Mouse (Mus musculus) intestine, postnatal 0 days (tissue): ENCODE measurements around the gene Coq4. TPM values are rescaled to one million over a fixed set of nuclear protein-coding genes. Genes with fewer than 3 reads are reported as not detected.

Source experiments
- ATAC-seq: fragments of 200-750 bp; cut with Nextera tagmentation; 2 replicates; pipeline ENCODE4 v1.8.0; 2017; ENCODE audit warnings: mild to moderate bottlenecking, moderate TSS enrichment, moderate library complexity
- H3K27ac ChIP-seq: fragments of 300-500 bp; sonication (generic); 2 replicates; pipeline ENCODE4 v1.5.1; 2014; ENCODE audit warnings: mild to moderate bottlenecking, low read depth, low read length, moderate library complexity
- H3K27me3 ChIP-seq: fragments of 300-500 bp; sonication (generic); replicated peaks from 2 replicates; pipeline ENCODE4 v1.6.1; 2014; ENCODE audit warnings: low read length, mixed read lengths; ENCODE audit not compliant: control insufficient read depth, insufficient read depth
- H3K36me3 ChIP-seq: fragments of 300-500 bp; sonication (generic); 2 replicates; pipeline ENCODE4 v1.6.1; 2014; ENCODE audit warnings: mild to moderate bottlenecking, moderate library complexity; ENCODE audit not compliant: control insufficient read depth, insufficient read depth
- H3K4me1 ChIP-seq: fragments of 300-500 bp; sonication (generic); replicated peaks from 2 replicates; pipeline ENCODE4 v1.6.1; 2014; ENCODE audit warnings: antibody characterized with exemption, low read length, mixed read lengths; ENCODE audit not compliant: control insufficient read depth, insufficient read depth
- H3K4me2 ChIP-seq: fragments of 300-500 bp; sonication (generic); replicated peaks from 2 replicates; pipeline ENCODE4 v1.6.1; 2014; ENCODE audit warnings: low read depth, mild to moderate bottlenecking, moderate library complexity
- H3K4me3 ChIP-seq: fragments of 300-500 bp; sonication (generic); 2 replicates; pipeline ENCODE4 v1.5.1; 2014; ENCODE audit warnings: low read depth, low read length
- H3K9ac ChIP-seq: fragments of 300-500 bp; sonication (generic); 2 replicates; pipeline ENCODE4 v1.6.1; 2014; ENCODE audit warnings: mild to moderate bottlenecking, low read depth, low read length
- H3K9me3 ChIP-seq: fragments of 300-500 bp; sonication (generic); 2 replicates; pipeline ENCODE4 v1.6.1; 2016; ENCODE audit warnings: mixed run types; ENCODE audit not compliant: control insufficient read depth
- CTCF ChIP-seq: sonication (generic); IDR thresholded peaks from 2 replicates; pipeline ENCODE4 v1.5.1; 2016; ENCODE audit warnings: low read depth, mild to moderate bottlenecking, control low read depth, antibody characterized with exemption, moderate library complexity
- WGBS: fragments of 180-500 bp; shearing (Covaris S2); extraction: QIAGEN DNeasy Blood & Tissue Kit; methylation state at CpG from one replicate; pipeline ENCODE4 v1.1.7; 2014; 5-methylcytosine and 5-hydroxymethylcytosine counted together
- polyA plus RNA-seq: library from polyadenylated mRNA; unstranded; fragments of >200 nt; fragmentation: Nextera tagmentation; extraction: Ambion mirVana; gene quantifications from 2 replicates; pipeline ENCODE4 v1.2.1, GENCODE M21; 2015

Gene Coq4
- 27.7 and 28.3 TPM in 2 replicates for polyA plus RNA-seq

DNA sequence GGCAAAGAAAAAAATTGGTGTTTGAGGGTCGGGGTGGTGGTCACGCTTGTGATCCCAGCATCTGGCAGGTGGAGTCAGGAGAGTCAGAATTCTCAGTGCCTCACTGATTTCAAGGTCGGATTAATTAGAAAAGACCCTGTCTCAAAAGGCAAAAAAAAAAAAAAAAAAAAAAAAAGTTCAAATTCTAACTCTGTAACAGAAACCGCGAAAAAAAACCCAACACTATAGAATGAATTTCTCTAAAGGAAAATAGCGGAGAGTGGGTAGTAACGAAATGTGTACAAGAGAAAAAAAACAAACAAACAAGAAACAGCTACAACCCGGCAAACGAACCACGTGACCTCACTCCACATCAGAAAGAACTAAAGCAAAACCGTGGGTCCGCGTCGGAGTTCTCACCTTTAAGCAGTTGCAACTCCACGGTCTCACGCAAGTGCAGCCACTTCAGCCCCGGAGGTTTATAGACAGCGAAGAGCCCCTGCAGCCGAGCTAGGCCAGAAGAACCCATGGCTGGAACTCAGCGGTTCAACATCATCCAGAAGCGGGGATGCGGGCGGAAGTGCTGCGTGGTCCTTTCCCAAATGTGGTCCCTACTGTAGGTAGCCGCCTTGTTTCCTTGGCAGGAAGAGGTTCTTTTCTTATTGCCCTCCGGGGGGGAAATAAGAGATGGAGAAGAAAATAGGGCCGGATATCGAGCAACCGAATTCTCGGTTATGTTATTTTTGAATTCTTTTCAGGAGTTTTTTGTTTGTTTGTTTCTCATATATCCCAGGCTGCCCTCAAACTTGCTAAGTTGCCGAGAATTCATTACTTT lies at the start of gene Coq4:
Gene Coq4 (plus strand): TSS at position 390 of the 814 bp plus-strand sequence.
- ATAC-seq = peak; percentile 84
- no peak for TF ChIP-seq CTCF
- H3K4me3 ChIP-seq = peak within 1 kb of the TSS; percentile 72
- H3K36me3 ChIP-seq = peaks cover 56% of the 10 kb centered on the region
- no peaks in the 10 kb centered on the region for H3K27me3 ChIP-seq
- H3K9me3 ChIP-seq = no peaks in the 10 kb centered on the region
- peak within 1 kb of the TSS; percentile 73 for H3K9ac ChIP-seq
- under 1% methylated on average over 31 of the region's 31 CpGs for WGBS
- peak within 1 kb of the TSS; percentile 93 for H3K4me2 ChIP-seq
- peak within 1 kb of the TSS; percentile 66; the same call in 1 of the 2 replicates for H3K27ac ChIP-seq
- H3K4me1 ChIP-seq = 0 out of 2 replicates have a peak, but pooled peaks cover 3% of the 10 kb centered on the region

DNA sequence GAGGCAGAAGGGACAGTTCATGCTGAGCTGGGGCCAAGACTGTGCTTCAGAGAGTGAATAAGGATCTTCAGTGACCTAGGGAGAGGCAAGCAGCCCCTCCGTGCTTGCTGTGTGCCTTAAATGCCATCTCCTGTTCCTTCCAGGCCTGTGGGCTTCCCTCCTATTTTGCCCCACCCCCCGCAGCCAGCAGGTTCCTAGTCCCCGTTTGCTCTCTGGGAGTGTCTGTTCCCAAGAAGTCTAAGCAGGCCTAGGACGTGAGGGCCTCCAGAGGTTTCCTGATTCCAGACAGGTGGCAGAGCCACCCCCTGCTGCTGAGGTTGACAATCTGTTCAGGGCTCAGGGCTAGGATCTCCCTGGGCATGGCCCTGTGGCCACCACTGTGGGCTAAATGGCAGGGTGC lies 48.5 kb upstream of the Coq4 start:
- Histone ChIP-seq H3K4me3 (no peak overlapping the region), H3K9ac (no peak overlapping the region), H3K36me3 (peaks cover 46% of the 10 kb centered on the region), H3K4me1 (no peaks in the 10 kb centered on the region), H3K27ac (no peak overlapping the region), H3K4me2 (no peak overlapping the region), H3K9me3 (no peaks in the 10 kb centered on the region), H3K27me3 (no peaks in the 10 kb centered on the region)
- TF ChIP-seq CTCF = no peak
- WGBS = 54% methylated on average over 4 of the region's 4 CpGs
- ATAC-seq = no peak

DNA sequence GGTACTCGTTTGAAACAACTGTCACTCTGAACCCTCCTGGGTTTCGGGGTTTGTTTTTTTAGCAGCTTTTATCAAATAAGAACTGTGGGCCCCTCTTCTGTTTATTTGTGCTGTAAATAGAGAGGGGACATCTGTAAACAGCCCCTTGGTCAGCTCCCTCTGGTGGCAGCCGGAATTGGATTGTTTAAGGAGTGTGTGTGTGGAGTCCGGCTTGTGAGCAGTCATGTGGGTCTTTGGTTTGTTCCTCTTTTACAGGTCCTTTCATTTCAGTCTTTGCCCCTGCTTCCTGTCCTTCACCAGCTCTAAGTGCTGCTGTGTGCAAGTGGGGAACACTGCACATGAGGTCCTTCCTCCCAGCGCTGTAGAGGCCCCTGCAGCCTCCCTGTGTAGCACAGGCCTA lies 47.9 kb upstream of the Coq4 start:
- H3K4me3 ChIP-seq = no peak overlapping the region
- ATAC-seq = no peak
- TF ChIP-seq CTCF = peak; percentile 30; the same call in 1 of the 2 replicates
- WGBS = 69% methylated on average over 5 of the region's 5 CpGs
- H3K27ac ChIP-seq = no peak overlapping the region
- no peaks in the 10 kb centered on the region for H3K27me3 ChIP-seq
- H3K4me1 ChIP-seq = no peaks in the 10 kb centered on the region
- no peak overlapping the region for H3K4me2 ChIP-seq
- H3K9ac ChIP-seq = no peak overlapping the region
- peaks cover 41% of the 10 kb centered on the region for H3K36me3 ChIP-seq
- H3K9me3 ChIP-seq = no peaks in the 10 kb centered on the region

GRCm38 (mm10) chr2:29741207-29741606 lies 46.1 kb upstream of the Coq4 start:
- H3K4me2 ChIP-seq = no peak overlapping the region
- H3K27me3 ChIP-seq = no peaks in the 10 kb centered on the region
- H3K4me3 ChIP-seq = no peak overlapping the region
- peaks cover 23% of the 10 kb centered on the region for H3K36me3 ChIP-seq
- TF ChIP-seq CTCF = no peak
- H3K9ac ChIP-seq = no peak overlapping the region
- H3K9me3 ChIP-seq = no peaks in the 10 kb centered on the region
- no peak overlapping the region for H3K27ac ChIP-seq
- WGBS = 82% methylated on average over 6 of the region's 6 CpGs
- ATAC-seq = no peak
- no peaks in the 10 kb centered on the region for H3K4me1 ChIP-seq

DNA sequence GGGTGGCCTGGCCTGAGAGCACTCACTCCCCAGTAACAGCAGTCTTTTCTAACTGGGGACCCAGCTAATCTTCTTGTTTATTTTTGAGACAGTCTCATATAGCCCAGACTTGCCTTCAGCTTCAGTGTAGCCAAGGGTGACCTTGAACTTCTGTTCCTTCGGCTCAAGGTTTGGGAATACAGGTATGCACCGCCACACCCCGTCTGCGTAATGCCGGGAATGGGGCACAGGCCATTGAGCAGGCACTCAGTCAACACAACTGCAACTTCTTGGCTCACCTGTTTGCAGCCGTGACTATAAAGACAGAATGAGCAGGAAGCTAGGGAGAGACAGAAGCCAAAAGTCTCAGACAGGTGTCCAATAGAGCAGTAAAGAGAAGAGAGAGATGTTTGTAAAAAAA lies 43.0 kb upstream of the Coq4 start:
- H3K9ac ChIP-seq = no peak overlapping the region
- H3K27me3 ChIP-seq = 0 out of 2 replicates have a peak, but pooled peaks cover 12% of the 10 kb centered on the region
- H3K27ac ChIP-seq = no peak overlapping the region
- 52% methylated on average over 6 of the region's 6 CpGs for WGBS
- no peak overlapping the region for H3K4me3 ChIP-seq
- H3K36me3 ChIP-seq = no peaks in the 10 kb centered on the region
- H3K9me3 ChIP-seq = no peaks in the 10 kb centered on the region
- no peaks in the 10 kb centered on the region for H3K4me1 ChIP-seq
- no peak for TF ChIP-seq CTCF
- no peak overlapping the region for H3K4me2 ChIP-seq
- peak; percentile 30; the same call in 1 of the 2 replicates for ATAC-seq

- Histone ChIP-seq H3K27ac (no peak overlapping the region), H3K27me3 (0 out of 2 replicates have a peak, but pooled peaks cover 14% of the 10 kb centered on the region), H3K9me3 (no peaks in the 10 kb centered on the region), H3K36me3 (no peaks in the 10 kb centered on the region), H3K4me2 (peak overlapping the region; percentile 50), H3K9ac (no peak overlapping the region), H3K4me1 (no peaks in the 10 kb centered on the region), H3K4me3 (no peak overlapping the region)
- no peak for ATAC-seq
- TF ChIP-seq CTCF = no peak
- 32% methylated on average over 50 of the region's 50 CpGs for WGBS
These were observed 40.0 kb upstream of the Coq4 start for GRCm38 (mm10) chr2:29747188-29747782.
